Mouse (Mus musculus): ENCODE measurements around the gene Itga9.

The Itga9 gene

DNA sequence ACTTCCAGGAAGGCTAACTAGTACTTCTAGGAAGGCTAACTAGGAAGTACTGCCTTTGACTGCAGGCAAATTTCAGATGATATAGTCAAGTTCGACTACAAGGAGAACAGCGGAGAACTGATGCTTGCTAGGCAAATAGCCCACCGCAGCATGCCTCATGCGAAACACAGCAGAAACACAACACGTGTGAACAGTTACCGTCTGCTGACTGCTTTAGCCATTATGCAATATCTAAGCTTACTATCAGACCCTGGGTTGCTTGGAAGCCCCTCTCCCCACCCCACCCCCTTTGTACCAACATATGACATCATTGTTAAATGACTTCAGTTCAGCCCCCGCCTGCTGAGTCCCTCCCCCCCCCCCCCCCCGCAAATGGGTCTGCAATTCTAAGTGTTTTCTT lies 123.7 kb downstream of the Itga9 start:
- DNase-seq = no peak

DNA sequence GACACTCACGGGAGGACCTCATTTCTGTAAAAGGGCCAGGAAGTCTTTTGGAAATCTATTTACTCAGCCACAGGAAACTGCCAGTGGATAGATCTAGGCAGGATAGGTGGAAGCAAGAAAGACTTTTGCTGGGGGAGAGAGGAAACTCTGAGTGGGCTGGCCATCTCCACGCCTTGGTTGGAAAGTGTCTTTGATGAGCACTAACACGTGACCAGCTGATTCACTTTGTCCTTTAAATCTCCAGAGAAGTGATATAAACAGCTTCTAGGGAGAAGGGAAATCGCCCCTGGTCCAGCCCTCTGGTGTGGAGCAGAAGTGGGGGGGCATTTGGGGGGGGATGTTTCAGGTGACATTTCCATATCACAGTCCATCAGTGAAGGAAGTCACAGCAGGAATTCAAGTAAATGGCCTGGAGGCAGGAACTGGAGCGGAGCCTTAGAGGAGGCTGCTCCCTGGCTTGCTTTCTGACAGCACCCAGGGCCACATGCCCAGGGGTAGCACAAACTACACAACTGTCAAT lies 124.4 kb downstream of the Itga9 start:
- peak; percentile 33 to 43 for DNase-seq

DNA sequence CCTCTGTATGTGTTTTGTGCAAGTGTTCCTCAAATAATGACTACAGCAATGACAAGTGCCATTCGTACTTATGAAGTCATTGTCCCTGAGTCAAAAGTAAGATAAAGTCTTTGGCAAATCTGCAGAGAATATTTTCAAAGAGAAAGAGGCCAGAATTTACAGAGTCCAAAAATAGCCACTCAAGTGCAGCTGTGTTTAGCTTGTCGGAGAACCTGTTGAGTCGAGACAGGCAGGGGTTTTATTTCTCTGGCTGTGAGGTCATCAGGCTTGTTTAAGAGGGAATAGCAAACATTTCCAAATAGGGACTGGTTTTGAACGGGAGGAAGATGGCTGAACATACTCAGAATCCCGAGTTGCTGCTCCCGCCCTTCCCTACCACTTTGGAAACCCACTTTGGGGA lies 125.2 kb downstream of the Itga9 start:
- peak; percentile 32 to 44 for DNase-seq

DNA sequence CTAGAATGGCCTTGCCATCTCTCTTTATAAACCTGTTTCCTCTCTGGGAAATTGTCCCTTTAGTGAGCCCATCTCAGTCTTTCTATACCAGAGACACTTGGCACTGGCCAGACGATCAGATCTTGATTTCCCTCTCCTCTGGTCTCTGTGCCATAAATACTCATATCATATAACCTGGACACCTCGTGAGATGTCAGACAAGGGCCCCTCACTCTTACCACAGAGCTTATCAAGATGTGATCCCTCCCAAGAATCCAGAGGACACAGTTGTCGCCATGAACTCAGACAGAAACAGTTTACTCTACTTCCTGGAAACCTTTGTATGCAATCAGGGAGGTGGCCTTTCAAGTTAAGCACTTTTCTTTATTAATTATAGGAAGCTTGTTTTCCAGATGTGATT lies 127.1 kb downstream of the Itga9 start:
- DNase-seq = no peak

DNA sequence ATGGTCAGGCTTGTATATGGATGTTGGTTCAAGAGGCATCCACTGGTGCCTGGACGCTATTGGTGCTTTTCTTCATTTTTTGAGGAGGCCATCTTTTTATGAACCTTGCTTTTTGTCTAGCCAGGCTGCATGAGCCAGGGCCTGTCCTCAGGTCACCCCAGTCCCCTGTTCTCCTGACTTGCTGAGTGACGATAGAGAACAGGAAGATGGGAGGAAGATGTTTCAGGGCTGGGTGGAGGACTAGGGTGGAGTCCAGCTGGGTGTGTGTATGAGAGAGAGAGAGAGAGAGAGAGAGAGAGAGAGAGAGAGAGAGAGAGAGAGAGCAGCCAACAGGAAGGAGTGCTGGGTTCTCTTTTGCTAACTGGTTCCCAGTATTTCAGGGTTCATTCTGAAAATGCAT lies 130.6 kb downstream of the Itga9 start:
- no peak for DNase-seq

DNA sequence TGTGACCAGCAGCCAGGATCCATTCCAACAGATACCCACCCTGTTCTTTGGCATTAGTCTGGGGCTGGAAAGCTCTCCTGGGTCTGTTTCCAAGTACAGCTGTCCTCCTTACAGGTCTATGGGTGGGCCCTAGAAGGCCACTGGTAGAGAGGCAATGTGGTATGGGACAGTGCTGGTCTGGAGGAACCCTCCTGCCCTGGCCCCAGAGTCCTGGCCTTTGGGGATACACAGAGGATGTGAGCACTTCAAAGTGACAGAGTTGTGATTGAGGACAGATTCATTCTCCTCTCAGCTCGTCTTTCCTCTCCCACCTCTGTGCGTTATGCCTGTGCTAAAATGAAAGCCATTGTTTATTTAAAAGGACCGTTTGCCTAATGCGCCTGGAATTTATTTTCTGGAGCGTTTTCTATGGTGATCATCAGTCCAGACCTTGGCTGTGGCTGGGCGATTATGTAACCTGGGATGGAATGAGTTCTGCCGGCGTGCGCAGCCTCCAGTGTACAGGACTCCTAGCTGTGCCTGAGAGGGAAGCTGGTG lies 131.2 kb downstream of the Itga9 start:
- peak; percentile 77 to 85 for DNase-seq

DNA sequence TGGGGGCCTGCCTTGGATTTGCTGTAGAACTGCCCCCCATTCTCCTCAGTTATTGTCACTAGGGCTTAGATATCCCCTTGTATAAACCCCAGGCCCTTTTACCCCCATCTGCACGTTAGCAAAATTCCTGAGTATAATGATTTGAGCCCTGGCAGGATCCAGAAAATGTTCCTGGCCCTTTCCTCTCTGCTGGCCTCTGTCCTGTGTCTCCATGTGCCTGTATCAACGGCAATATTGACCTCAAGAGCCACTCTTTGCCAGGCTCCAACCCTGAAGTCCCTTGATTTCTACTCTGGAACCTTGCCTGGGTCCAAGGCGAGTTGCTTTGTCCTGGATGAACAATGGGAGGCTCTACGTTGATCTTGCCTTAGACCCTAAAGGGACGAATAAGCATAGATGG lies 131.8 kb downstream of the Itga9 start:
- DNase-seq = no peak

DNA sequence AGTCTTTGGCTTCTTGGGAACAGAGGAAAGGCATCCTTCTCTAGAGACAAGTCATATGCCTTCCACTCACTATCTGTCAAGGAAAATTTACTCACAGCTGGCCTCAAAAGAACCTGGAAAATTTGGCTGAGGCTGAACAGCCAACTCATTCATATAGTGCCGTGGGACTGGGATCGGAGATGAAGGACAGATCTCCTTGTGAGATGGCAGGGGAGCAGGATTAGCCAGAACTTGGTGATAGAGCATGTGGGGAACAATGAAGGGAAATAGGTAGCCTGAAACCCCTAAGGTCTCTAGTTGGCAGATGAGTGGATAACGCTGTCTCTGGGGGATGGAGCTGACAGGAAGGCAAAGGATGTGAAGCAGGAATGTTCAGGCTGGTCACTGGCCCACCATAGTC lies 132.6 kb downstream of the Itga9 start:
- no peak for DNase-seq

DNA sequence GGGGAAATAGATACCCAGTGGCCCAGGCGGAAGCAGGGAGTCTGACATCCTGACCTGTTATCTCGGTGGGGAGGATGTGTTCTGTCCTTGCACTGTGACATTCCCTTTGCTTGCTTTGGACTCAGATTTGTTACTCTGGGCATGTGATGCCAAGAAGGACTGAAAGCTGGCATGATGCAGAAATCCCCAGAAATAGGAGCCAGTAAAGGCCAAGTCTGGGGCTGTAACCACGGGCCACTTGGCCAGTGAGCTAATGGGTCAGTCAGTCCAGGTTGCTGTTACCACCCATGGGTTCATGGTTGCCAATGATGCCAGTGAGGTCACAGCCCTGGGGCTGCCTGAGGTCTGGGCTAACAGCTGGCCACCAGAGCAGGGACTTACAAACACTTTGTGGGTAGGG lies 133.2 kb downstream of the Itga9 start:
- no peak for DNase-seq

DNA sequence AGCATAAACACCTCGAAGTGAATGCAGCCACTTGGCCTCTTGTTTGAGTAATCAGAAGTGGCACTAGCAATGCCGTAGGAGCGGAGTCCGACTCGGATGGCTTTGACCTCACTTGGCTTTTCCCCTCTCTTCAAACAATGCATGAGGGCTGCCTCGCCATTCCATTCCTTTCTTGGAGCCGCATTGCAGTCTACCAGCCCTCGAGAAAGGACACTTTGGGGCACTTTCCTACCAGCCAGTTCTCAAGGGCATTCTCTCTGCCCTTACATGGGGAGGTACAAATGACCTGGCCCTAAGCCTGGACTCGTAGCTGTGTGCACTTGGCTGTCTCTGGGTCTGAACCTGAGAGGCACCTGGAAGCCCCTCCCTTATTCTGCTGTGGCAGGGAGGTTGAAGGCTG lies 134.8 kb downstream of the Itga9 start:
- DNase-seq = peak; percentile 71 to 87

DNA sequence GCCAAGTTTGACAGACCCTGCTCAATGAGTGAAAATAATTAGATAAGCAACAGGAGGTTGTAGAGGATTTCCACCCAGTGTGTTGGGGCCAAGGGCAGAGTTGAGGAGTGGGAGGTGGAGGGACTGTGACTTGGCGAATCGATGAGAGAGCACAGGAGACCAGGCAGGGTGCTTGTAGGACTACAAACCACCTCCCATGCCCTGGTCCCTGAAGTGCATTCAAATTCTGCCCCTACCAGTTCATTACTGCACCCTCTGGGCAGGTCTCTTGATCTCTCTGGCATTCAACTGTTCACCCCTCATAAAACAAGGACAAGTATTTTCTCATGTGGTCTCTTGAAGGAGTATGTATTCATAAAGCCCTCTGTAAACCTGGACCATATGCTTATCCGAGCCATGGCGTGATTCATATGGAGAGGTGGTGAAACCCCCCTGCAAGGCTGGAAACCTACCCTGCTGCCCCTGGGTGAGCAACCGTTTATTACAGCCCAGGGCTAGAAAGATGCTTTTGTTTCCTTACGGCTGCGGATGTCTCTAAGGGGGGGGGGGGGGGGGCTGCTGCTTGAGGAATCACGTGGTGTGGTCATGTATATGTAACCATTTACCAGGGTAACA lies 143.0 kb downstream of the Itga9 start:
- DNase-seq = no peak

DNA sequence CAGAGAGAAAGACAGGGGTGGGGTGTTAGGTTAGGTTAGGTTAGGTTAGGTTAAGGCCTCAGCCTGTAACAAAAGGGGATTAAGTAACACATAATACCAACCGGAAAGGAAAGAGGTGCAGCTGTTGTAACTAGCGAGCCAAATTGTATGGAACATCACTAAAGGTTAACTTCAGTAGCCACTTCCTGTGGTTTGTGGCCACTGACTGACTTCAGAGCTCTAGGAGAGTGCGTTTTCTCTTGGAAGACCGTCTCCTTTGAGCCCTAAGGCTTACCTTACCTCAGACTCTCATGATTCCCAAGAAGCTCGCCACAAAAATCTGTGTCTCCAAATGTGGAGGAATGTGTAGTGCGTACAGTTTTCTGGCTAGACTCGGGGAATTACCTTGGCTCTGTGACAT lies 144.3 kb downstream of the Itga9 start:
- no peak for DNase-seq

DNA sequence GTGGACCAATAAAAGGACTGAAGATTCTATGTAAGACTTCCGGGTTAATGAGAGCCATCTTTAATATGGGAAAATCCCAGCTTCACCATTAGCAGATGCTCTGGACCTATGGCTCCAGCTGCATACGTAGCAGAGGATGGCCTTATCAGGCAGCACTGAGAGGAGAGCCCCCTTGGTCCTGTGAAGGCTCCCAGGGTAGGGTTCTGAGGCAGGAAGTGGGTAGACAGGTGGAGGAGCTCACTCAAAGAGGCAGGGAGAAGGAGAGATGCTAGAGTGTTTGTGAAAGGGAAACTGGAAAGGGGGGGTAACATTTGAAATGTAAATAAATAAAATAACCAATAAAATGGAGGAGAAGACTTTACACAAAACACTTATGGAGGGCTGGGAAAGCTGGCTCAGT lies 145.9 kb downstream of the Itga9 start:
- no peak for DNase-seq

DNA sequence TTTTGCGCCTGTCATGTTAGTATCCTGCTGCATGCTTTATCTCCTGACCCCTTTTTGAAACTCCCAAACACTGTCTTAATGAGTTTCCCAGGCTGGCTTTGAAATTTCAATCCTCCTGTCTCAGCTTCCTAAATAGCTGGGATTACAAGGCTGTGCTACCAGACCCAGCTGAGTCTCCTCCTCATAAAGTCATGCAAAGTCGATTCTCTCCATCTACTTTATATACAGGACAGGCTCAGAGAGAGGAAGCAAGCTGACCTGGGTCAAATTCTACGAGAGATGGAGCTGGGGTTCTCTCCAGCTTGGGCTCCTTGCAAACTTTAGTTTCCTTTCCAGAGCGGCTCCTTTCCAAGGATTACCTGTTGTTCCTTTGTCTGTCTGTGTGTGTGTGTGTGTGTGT lies 153.0 kb downstream of the Itga9 start:
- DNase-seq = no peak

DNA sequence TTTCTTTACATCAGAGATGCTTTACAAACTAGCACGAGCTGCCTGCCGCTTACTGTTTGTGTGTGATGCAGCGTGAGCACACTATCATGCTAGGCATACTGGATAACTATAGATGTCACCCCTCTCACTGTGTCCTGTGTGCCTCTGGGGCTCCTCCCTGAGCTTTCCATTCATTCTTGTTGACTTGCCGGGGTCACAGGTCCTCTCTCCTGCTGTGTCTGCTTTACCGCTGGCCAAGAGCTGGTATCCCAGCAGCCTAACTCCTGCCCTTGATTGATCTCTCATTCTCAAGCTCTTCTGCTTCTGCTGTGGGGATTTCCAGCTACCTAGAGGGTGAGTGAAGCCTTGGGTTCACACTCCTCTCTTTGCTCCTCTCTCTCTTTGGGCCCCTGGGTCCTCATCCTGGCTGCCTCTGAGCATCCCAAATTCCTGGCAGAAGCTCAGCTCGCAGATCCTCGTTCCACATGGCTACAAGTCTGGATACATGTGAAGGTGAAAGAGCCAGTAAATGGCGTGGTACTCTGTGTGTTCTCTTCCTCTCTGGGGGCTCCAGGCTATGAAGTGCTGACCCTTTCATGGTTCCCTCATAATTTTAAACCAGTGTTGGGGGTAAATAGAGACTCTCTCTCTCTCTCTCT lies 155.6 kb downstream of the Itga9 start:
- DNase-seq = no peak

DNA sequence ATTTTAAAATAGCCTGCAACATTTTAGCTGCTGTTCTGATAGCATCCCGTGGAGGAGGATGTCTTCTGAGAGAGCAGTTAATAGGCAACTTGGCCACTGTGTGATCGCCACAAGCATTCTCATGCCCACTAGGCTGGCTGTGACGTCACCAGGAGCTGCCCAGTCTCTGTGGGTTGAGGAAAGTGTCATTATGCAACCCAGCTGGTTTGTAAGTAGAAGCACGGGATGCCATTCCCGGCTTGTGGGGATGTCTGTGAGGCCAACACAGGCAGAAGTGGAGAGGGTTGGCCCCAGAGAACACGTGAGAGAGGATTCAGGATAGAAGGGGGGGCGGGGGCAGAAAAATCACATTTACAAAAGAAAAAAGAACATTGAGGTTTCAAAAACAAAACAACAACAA lies 156.3 kb downstream of the Itga9 start:
- peak; percentile 61 to 75 for DNase-seq

DNA sequence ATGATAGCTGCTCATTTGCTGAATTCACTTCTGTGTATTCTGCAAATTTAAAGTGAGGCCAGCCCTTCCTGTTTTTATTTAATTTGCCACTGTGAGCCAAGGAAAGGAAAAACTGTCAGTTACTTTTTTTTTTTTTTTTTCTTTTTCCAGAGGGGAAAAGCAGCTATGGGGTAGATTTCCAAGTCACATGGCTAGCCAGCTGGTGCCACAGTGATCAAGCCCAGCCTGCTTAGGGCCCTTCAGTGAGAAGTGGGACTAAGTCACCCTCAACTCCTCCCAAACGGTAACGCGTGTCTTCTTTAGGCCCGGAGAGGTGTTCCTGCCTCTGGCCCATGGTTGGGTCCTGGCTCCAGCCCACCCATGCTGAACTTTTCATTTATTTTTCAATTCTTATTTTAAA lies 156.7 kb downstream of the Itga9 start:
- DNase-seq = peak; percentile 22 to 44

DNA sequence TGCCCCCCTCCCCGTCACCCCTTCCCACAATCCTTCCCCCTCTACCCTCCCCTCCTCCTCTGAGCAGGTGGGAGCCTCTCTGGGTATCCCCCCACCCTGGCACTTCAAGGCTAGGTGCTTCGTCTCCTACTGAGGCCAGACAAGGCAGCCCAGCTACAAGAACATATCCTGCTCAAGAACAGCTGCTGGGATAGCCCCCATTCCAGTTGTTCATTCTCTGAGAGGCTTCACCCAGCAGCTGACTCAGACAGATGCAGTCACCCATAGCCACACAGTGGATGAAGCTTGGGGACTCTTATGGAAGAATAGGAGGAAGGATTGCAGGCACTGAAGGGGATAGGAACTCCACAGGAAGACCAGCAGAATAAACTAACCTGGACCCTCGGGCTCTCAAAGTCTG lies 157.2 kb downstream of the Itga9 start:
- no peak for DNase-seq

DNA sequence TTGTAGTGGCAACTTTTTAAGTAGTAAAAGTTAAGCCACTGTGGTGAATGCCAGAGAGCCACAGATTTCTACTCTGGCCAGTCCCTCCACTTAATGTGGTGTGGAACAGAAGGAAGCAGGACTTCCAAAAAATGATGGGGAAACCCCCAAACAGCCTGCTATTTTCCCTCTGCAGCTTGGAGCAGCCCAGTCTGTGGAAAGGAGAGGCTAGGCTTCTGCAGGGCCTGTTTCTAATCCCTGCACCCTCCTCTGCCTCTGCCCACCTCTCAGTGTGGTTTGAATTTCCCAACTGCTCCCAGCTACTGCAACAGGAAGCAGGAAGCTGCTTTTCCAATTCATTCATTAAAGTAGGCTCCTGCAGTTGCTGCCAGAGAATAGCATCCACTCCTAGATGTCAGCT lies 158.6 kb downstream of the Itga9 start:
- no peak for DNase-seq

DNA sequence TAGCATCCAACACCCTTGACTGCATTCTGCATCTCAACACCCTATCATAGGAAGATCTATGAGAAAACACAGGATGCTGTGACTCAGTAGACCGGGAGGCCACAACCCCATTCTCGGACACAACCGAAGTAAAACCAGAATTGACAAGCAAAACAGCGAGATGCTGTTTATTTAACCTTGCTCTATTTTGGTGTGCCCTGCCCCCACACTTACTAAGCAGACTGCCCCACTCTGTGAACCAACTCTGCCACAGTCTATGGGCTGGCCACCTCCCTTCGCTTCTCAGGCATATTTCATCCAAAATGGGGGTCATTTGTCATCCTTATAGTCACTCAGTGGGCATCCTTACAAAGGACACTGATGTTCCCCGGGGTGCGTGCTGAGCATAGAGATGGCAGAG lies 160.5 kb downstream of the Itga9 start:
- no peak for DNase-seq

DNA sequence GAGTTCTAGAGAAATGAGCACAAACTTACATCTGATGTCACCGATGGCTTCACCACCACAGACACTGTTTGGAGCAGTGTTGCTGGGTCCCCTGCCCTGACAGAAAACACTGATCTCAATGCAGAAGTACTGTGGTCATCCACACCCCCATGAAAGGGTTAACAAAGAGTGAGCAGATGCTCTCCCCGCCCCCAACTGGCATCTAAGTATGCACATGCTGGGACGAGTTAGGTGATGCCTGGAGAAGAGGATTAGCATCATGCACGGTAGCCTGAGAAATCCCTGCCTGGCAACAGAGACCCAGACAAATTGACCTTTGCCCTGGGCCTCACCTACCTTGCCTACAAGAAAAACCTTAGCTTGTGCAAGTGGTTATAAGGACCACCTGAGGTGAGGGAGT lies 162.1 kb downstream of the Itga9 start:
- DNase-seq = no peak

DNA sequence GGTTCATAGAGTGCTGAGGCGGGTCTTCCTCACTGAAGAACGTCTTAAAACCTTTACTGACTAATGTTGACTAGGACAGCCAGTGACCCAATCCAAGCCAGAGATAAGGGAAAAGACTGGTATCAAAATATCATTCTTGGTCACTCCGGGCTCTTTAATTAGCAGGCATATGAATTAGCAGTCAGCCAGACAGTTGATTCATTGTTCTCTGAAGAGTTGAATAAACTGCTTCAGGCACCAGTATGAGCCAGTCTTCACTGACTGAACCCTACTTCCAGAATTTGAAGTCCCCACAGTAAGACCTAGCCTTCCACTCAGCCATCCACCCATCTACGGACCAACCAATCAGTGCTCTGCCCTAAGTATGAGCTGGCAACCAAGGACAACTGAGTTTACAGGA lies 163.9 kb downstream of the Itga9 start:
- no peak for DNase-seq

DNA sequence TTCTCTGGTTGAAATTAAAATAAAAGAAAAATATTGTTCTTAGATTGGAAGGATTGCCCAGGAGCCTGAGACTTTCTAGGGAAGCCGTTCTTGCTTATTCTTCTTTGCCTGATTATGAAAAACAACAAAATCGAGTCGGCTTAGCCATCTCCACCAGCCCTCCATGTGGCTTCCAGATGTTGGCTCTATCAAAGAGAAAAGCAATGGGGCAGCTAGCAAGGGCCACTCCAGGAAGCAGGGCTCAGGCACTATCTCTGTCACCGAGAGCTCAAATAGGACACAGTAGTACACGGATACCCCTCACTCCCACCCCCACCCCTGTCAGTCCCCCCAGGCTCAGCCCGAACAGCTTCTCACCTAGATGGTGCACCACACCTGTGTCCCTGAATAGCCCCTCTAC lies 168.2 kb downstream of the Itga9 start:
- DNase-seq = no peak

DNA sequence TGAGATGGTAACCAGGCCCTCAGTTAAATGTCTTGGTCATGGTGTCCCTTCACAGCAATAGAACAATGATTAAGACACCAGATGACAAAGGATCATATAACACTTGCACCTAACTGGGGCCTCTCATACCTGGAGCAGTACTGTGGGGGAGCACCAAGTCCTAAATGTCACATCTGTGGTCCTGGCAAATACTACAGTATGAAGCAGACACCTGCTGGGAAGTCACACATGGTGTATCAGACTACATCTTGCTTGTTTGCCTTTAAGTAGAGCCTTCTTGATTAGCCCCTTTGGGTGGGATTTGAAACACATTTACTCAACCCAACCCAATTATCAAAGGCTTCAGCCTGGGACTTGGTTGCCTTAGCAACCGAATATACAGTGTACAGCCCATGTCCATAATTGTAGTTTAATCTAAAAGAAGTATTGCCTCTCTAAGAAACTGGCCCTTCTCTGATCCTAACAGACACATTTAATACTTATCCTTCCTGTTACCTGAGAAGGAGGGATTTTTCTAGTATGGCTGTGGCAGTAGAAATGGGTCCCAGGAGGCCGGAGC lies 170.5 kb downstream of the Itga9 start:
- no peak for DNase-seq

Measured in lung, postnatal 4 days (tissue).